Mouse (Mus musculus): ENCODE measurements around the gene Yif1a. TPM values are rescaled to one million over a fixed set of nuclear protein-coding genes. Genes with fewer than 3 reads are reported as not detected.
"Not testable (repeated sequence)": the region's sequence is repeated elsewhere in the genome, so short reads cannot be mapped to it uniquely, and the experiment has no call there.

Yif1a gene
- polyA plus RNA-seq, 1 experiment from 2014 or later: 95.3 TPM

- Histone ChIP-seq H3K4me2 (ENCODE audit: low read depth, low read length) (no peak overlapping the region), H3K27ac (ENCODE audit: low read length) (no peak overlapping the region), H3K4me1 (replicated peaks; ENCODE audit: control insufficient read depth, insufficient read depth, low read length) (peaks cover 3% of the 10 kb centered on the region; the same call in 1 of the 2 replicates), H3K36me3 (ENCODE audit: control insufficient read depth, insufficient read depth, low read length) (no peaks in the 10 kb centered on the region), H3K9ac (ENCODE audit: low read length) (no peak overlapping the region), H3K9me3 (ENCODE audit: control insufficient read depth, low read length) (no peaks in the 10 kb centered on the region), H3K4me3 (ENCODE audit: low read length) (no peak overlapping the region), H3K27me3 (ENCODE audit: control insufficient read depth, insufficient read depth, low read depth, low read length) (peaks cover 56% of the 10 kb centered on the region)
- WGBS: 59% methylated on average over 18 of the region's 18 CpGs
- ATAC-seq (ENCODE audit: low read depth): no peak
Measured at GRCm38 (mm10) chr19:5082005-5082404, 6.3 kb upstream of the Yif1a start.

GRCm38 (mm10) chr19:5082596-5082995 is 5.7 kb upstream of the Yif1a start:
- Histone ChIP-seq H3K9me3 (ENCODE audit: control insufficient read depth, low read length) (no peaks in the 10 kb centered on the region), H3K36me3 (ENCODE audit: control insufficient read depth, insufficient read depth, low read length) (no peaks in the 10 kb centered on the region), H3K4me3 (ENCODE audit: low read length) (no peak overlapping the region), H3K27me3 (ENCODE audit: control insufficient read depth, insufficient read depth, low read depth, low read length) (peaks cover 56% of the 10 kb centered on the region), H3K9ac (ENCODE audit: low read length) (no peak overlapping the region), H3K27ac (ENCODE audit: low read length) (no peak overlapping the region), H3K4me2 (ENCODE audit: low read depth, low read length) (no peak overlapping the region), H3K4me1 (replicated peaks; ENCODE audit: control insufficient read depth, insufficient read depth, low read length) (peaks cover 5% of the 10 kb centered on the region)
- 57% methylated on average over 24 of the region's 24 CpGs for WGBS
- no peak for ATAC-seq (ENCODE audit: low read depth)

GRCm38 (mm10) chr19:5083961-5084833 is 4.1 kb upstream of the Yif1a start:
- Histone ChIP-seq H3K9me3 (ENCODE audit: control insufficient read depth, low read length) (no peaks in the 10 kb centered on the region), H3K27me3 (ENCODE audit: control insufficient read depth, insufficient read depth, low read depth, low read length) (peaks cover 56% of the 10 kb centered on the region), H3K4me2 (ENCODE audit: low read depth, low read length) (no peak overlapping the region), H3K36me3 (ENCODE audit: control insufficient read depth, insufficient read depth, low read length) (no peaks in the 10 kb centered on the region), H3K9ac (ENCODE audit: low read length) (no peak overlapping the region), H3K4me1 (replicated peaks; ENCODE audit: control insufficient read depth, insufficient read depth, low read length) (peaks cover 11% of the 10 kb centered on the region), H3K27ac (ENCODE audit: low read length) (no peak overlapping the region), H3K4me3 (ENCODE audit: low read length) (no peak overlapping the region)
- no peak for ATAC-seq (ENCODE audit: low read depth)
- 46% methylated on average over 3 of the region's 3 CpGs for WGBS

- peak overlapping the region; percentile 52 for H3K4me3 ChIP-seq (ENCODE audit: low read length)
- H3K9ac ChIP-seq (ENCODE audit: low read length): no peak overlapping the region
- peaks cover 13% of the 10 kb centered on the region for H3K4me1 ChIP-seq (replicated peaks; ENCODE audit: control insufficient read depth, insufficient read depth, low read length)
- no peak overlapping the region for H3K27ac ChIP-seq (ENCODE audit: low read length)
- H3K9me3 ChIP-seq (ENCODE audit: control insufficient read depth, low read length): no peaks in the 10 kb centered on the region
- H3K36me3 ChIP-seq (ENCODE audit: control insufficient read depth, insufficient read depth, low read length): no peaks in the 10 kb centered on the region; the same call in none of the 2 replicates
- H3K27me3 ChIP-seq (ENCODE audit: control insufficient read depth, insufficient read depth, low read depth, low read length): peaks cover 56% of the 10 kb centered on the region
- peak overlapping the region; percentile 83 for H3K4me2 ChIP-seq (ENCODE audit: low read depth, low read length)
- ATAC-seq (ENCODE audit: low read depth): no peak
- WGBS: 1% methylated on average over 15 of the region's 15 CpGs
Measured at GRCm38 (mm10) chr19:5084834-5085144, 3.5 kb upstream of the Yif1a start.

- Histone ChIP-seq H3K27ac (ENCODE audit: low read length) (no peak within 1 kb of the TSS), H3K4me3 (ENCODE audit: low read length) (peak within 1 kb of the TSS; percentile 52), H3K36me3 (ENCODE audit: control insufficient read depth, insufficient read depth, low read length) (no peaks in the 10 kb centered on the region; the same call in none of the 2 replicates), H3K4me2 (ENCODE audit: low read depth, low read length) (peak within 1 kb of the TSS; percentile 83), H3K9me3 (ENCODE audit: control insufficient read depth, low read length) (no peaks in the 10 kb centered on the region), H3K4me1 (replicated peaks; ENCODE audit: control insufficient read depth, insufficient read depth, low read length) (peaks cover 13% of the 10 kb centered on the region), H3K9ac (ENCODE audit: low read length) (0 out of 2 replicates have a peak within 1 kb of the TSS, but pooled peaks have one; percentile 42), H3K27me3 (ENCODE audit: control insufficient read depth, insufficient read depth, low read depth, low read length) (peaks cover 56% of the 10 kb centered on the region)
- WGBS: under 1% methylated on average over 58 of the region's 69 CpGs
- ATAC-seq (ENCODE audit: low read depth): no peak
Measured at GRCm38 (mm10) chr19:5085145-5085863, 3.0 kb upstream of the Yif1a start, which contains the start of gene Tmem151a. Tmem151a (minus strand) TSS chr19:5085531.

GRCm38 (mm10) chr19:5086533-5086932 is 1.8 kb upstream of the Yif1a start:
- WGBS: 54% methylated on average over 4 of the region's 4 CpGs
- H3K27me3 ChIP-seq (ENCODE audit: control insufficient read depth, insufficient read depth, low read depth, low read length): peaks cover 48% of the 10 kb centered on the region

GRCm38 (mm10) chr19:5089324-5089723 is 986 bp downstream of the Yif1a start:
- peaks cover 13% of the 10 kb centered on the region for H3K4me1 ChIP-seq (replicated peaks; ENCODE audit: control insufficient read depth, insufficient read depth, low read length)
- WGBS: 89% methylated on average over 4 of the region's 4 CpGs
- H3K27me3 ChIP-seq (ENCODE audit: control insufficient read depth, insufficient read depth, low read depth, low read length): peaks cover 21% of the 10 kb centered on the region
- no peak for ATAC-seq (ENCODE audit: low read depth)
- no peaks in the 10 kb centered on the region for H3K9me3 ChIP-seq (ENCODE audit: control insufficient read depth, low read length)
- peaks cover 14% of the 10 kb centered on the region for H3K36me3 ChIP-seq (ENCODE audit: control insufficient read depth, insufficient read depth, low read length)
- H3K9ac ChIP-seq (ENCODE audit: low read length): peak overlapping the region; percentile 75
- H3K4me3 ChIP-seq (ENCODE audit: low read length): peak overlapping the region; percentile 75
- no peak overlapping the region for H3K27ac ChIP-seq (ENCODE audit: low read length)
- peak overlapping the region; percentile 93 for H3K4me2 ChIP-seq (ENCODE audit: low read depth, low read length)

More at GRCm38 (mm10) chr19:5086533-5086932, 1.8 kb upstream of the Yif1a start:
- H3K4me3 ChIP-seq (ENCODE audit: low read length); H3K27ac ChIP-seq (ENCODE audit: low read length); H3K36me3 ChIP-seq (ENCODE audit: control insufficient read depth, insufficient read depth, low read length); H3K4me2 ChIP-seq (ENCODE audit: low read depth, low read length); H3K9me3 ChIP-seq (ENCODE audit: control insufficient read depth, low read length); H3K9ac ChIP-seq (ENCODE audit: low read length); ATAC-seq (ENCODE audit: low read depth): not testable (repeated sequence)
- H3K4me1 ChIP-seq (replicated peaks; ENCODE audit: control insufficient read depth, insufficient read depth, low read length): peaks cover 13% of the 10 kb centered on the region

- whole genome bisulfite sequencing: 82% methylated on average over 10 of the region's 10 CpGs
- H3K9me3 ChIP-seq (ENCODE audit: control insufficient read depth, low read length): no peaks in the 10 kb centered on the region
- H3K4me1 ChIP-seq (replicated peaks; ENCODE audit: control insufficient read depth, insufficient read depth, low read length): peaks cover 11% of the 10 kb centered on the region
- ATAC-seq (ENCODE audit: low read depth): no peak
- H3K27ac ChIP-seq (ENCODE audit: low read length): no peak overlapping the region
- peaks cover 14% of the 10 kb centered on the region for H3K36me3 ChIP-seq (ENCODE audit: control insufficient read depth, insufficient read depth, low read length)
- H3K27me3 ChIP-seq (ENCODE audit: control insufficient read depth, insufficient read depth, low read depth, low read length): peaks cover 3% of the 10 kb centered on the region; the same call in 1 of the 2 replicates
- H3K4me3 ChIP-seq (ENCODE audit: low read length): no peak overlapping the region
- no peak overlapping the region for H3K4me2 ChIP-seq (ENCODE audit: low read depth, low read length)
- no peak overlapping the region for H3K9ac ChIP-seq (ENCODE audit: low read length)
Measured at GRCm38 (mm10) chr19:5092083-5092482, 3.7 kb downstream of the Yif1a start.

Measured in lung, embryonic 16.5 days (tissue).